Mouse (Mus musculus) brain, embryonic 14.5 days (tissue): ENCODE results near the gene Rhog.

Source experiments
- CTCF ChIP-seq: fragments of 200-500 bp; IDR thresholded peaks from 2 replicates; pipeline ENCODE4 v1.5.1; 2012; ENCODE audit warnings: inconsistent platforms, mild to moderate bottlenecking, moderate library complexity, borderline replicate concordance; ENCODE audit not compliant: insufficient read depth, insufficient read length; ENCODE audit errors: extremely low read depth
- POLR2A ChIP-seq: fragments of 200-500 bp; IDR thresholded peaks from 2 replicates; pipeline ENCODE4 v1.6.1; 2012; ENCODE audit warnings: mild to moderate bottlenecking, inconsistent platforms, borderline replicate concordance; ENCODE audit not compliant: poor library complexity, insufficient read depth, insufficient read length, severe bottlenecking; ENCODE audit errors: extremely low read depth

- TF ChIP-seq CTCF (no peak), POLR2A (no peak)
Observed at GRCm38 (mm10) chr7:102300761-102301160, 44.9 kb upstream of the Rhog start.
